Mouse (Mus musculus) T-helper 2 cell (primary cell): ENCODE measurements at regions not wholly inside any gene's neighbourhood (a gene's known extent, or its start where the extent isn't known, plus 50 kb on each side); places are given as distances from the start of the nearest gene placed in this dataset.

Experiments used
- in situ Hi-C: fragments of 300-600 bp; cut with MboI, MseI; formaldehyde crosslinking; loops from one replicate; pipeline ENCODE4 v1.15.1; 2025; ENCODE audit warnings: high pct_unique_total_duplicates

GRCm38 (mm10) chr14:68240146-68240545 is 1054.0 kb downstream of the Synb start:
- in situ Hi-C loops: no loop called here

- in situ Hi-C loops: loop anchor here (5.0 kb wide), 1 partner anchor 413 kb away; no protein-coding TSS in a partner anchor
These were observed 1069.9 kb downstream of the Synb start for GRCm38 (mm10) chr14:68224152-68224551.

- in situ Hi-C loops: no loop called here
These were observed 1075.0 kb downstream of the Synb start for GRCm38 (mm10) chr14:68219025-68219595.

GRCm38 (mm10) chr14:68218471-68218870 is 1075.6 kb downstream of the Synb start:
- in situ Hi-C loops: no loop called here

GRCm38 (mm10) chr14:68217986-68218385 is 1076.1 kb downstream of the Synb start:
- in situ Hi-C loops: no loop called here

- in situ Hi-C loops: no loop called here
These were observed 1080.2 kb downstream of the Synb start for GRCm38 (mm10) chr14:68213879-68214278.

- in situ Hi-C loops: no loop called here
These were observed 1095.3 kb downstream of the Synb start for GRCm38 (mm10) chr14:68198802-68199201.

GRCm38 (mm10) chr14:68197470-68197800 is 1096.7 kb downstream of the Synb start:
- in situ Hi-C loops: no loop called here

GRCm38 (mm10) chr14:68196762-68197469 is 1097.2 kb downstream of the Synb start:
- in situ Hi-C loops: no loop called here

GRCm38 (mm10) chr14:68196201-68196600 is 1097.9 kb downstream of the Synb start:
- in situ Hi-C loops: no loop called here

- in situ Hi-C loops: no loop called here
These were observed 1104.2 kb downstream of the Synb start for GRCm38 (mm10) chr14:68189876-68190275.

- in situ Hi-C loops: no loop called here
These were observed 1105.8 kb downstream of the Synb start for GRCm38 (mm10) chr14:68188325-68188724.

- in situ Hi-C loops: no loop called here
These were observed 1111.5 kb downstream of the Synb start for GRCm38 (mm10) chr14:68182606-68183005.

GRCm38 (mm10) chr14:68181168-68181567 is 1112.9 kb downstream of the Synb start:
- in situ Hi-C loops: no loop called here
